Comparison of ENCODE assay signal across 9 mouse cellular contexts in genomic region chr13:111954520-111954884, GRCm38 (mm10).
DNase-seq lines count a peak whose midpoint lies in the region; ATAC-seq and TF ChIP-seq lines count a peak whose summit lies in the region.
"Had no signal": no experiment of that assay in that cellular context is flagged by ENCODE, and none has a peak within 500 bp of the region (broad histone marks: within the 10 kb centered on the region; RNA-seq: fewer than 3 reads in every experiment).

No protein-coding gene starts in this region.

- H3K36me3 ChIP-seq in hindbrain, embryonic 15.5 days, result no peaks in the 10 kb centered on the region
- no peaks in the 10 kb centered on the region for H3K36me3 ChIP-seq in hindbrain, embryonic 11.5 days (ENCODE audit: control insufficient read depth, insufficient read depth, low read length)
- no peaks in the 10 kb centered on the region for H3K36me3 ChIP-seq in kidney, adult 2 months (ENCODE audit: control insufficient read depth, insufficient read depth, low read length)
- H3K36me3 ChIP-seq: G1E had no signal

- no peak for ATAC-seq in hindbrain, embryonic 15.5 days (ENCODE audit: low FRiP score, low read depth)
- ATAC-seq in hindbrain, embryonic 11.5 days (ENCODE audit: low FRiP score), result no peak

- no peaks in the 10 kb centered on the region for H3K9me3 ChIP-seq in hindbrain, embryonic 15.5 days
- no peaks in the 10 kb centered on the region for H3K9me3 ChIP-seq in hindbrain, embryonic 11.5 days (ENCODE audit: control insufficient read depth, low read length)
- H3K9me3 ChIP-seq: G1E had no signal

- no peak for TF ChIP-seq POLR2A in kidney, adult 2 months (IDR thresholded peaks at IDR 0.05; ENCODE audit: low read depth, low read length)

- H3K27ac ChIP-seq in hindbrain, embryonic 15.5 days (replicated peaks), result 0 out of 2 replicates have a peak overlapping the region, but pooled peaks have one; percentile 7
- no peak overlapping the region for H3K27ac ChIP-seq in hindbrain, embryonic 11.5 days (ENCODE audit: low read depth, low read length)
- H3K27ac ChIP-seq in kidney, adult 2 months (ENCODE audit: insufficient read depth, low read depth, low read length), result peak overlapping the region; percentile 85; the same call in 1 of the 2 replicates

- peaks cover 11% of the 10 kb centered on the region; the same call in 1 of the 2 replicates for H3K4me1 ChIP-seq in hindbrain, embryonic 15.5 days (replicated peaks)
- no peaks in the 10 kb centered on the region for H3K4me1 ChIP-seq in hindbrain, embryonic 11.5 days (replicated peaks; ENCODE audit: control insufficient read depth, insufficient read depth, low read length)
- peaks cover 4% of the 10 kb centered on the region; the same call in 1 of the 2 replicates for H3K4me1 ChIP-seq in kidney, adult 2 months (ENCODE audit: control insufficient read depth, insufficient read depth, low read length)

- 40% methylated on average over 6 of the region's 6 CpGs for WGBS in hindbrain, embryonic 15.5 days
- WGBS in hindbrain, embryonic 11.5 days, result 36% methylated on average over 6 of the region's 6 CpGs
- 19% methylated on average over 6 of the region's 6 CpGs for WGBS in kidney, adult 2 months

- H3K4me2 ChIP-seq in hindbrain, embryonic 15.5 days, result no peak overlapping the region
- no peak overlapping the region for H3K4me2 ChIP-seq in hindbrain, embryonic 11.5 days (replicated peaks; ENCODE audit: low read depth, low read length)

- no peak for DNase-seq in hindbrain, embryonic 11.5 days (ENCODE audit: low spot score)
- peak; percentile 35 for DNase-seq in gastrocnemius, postnatal 25 days
- DNase-seq in kidney, adult 2 months, result peak; percentile 75
- DNase-seq in lung, postnatal 4 days, result peak; percentile 21 to 43
- DNase-seq in cerebellum, adult 18-20 months, result no peak
- no peak for DNase-seq in layer of hippocampus, postnatal 14 days (ENCODE audit: low spot score in 2 of 2)
- no peak for DNase-seq in cerebellum, adult 11-12 months

- H3K9ac ChIP-seq in hindbrain, embryonic 15.5 days, result no peak overlapping the region
- no peak overlapping the region for H3K9ac ChIP-seq in hindbrain, embryonic 11.5 days (ENCODE audit: low read depth, low read length)

- no peak for TF ChIP-seq CTCF in kidney, adult 2 months (conservative IDR thresholded peaks at IDR 0.05; ENCODE audit: insufficient read depth, insufficient read length, low read depth, low read length)

- H3K27me3 ChIP-seq in hindbrain, embryonic 15.5 days, result no peaks in the 10 kb centered on the region
- no peaks in the 10 kb centered on the region for H3K27me3 ChIP-seq in hindbrain, embryonic 11.5 days (ENCODE audit: control insufficient read depth, insufficient read depth, low read length)
- no peaks in the 10 kb centered on the region for H3K27me3 ChIP-seq in kidney, adult 2 months (replicated peaks; ENCODE audit: control insufficient read depth, insufficient read depth, low read length)

- H3K4me3 ChIP-seq in hindbrain, embryonic 15.5 days, result no peak overlapping the region
- no peak overlapping the region for H3K4me3 ChIP-seq in hindbrain, embryonic 11.5 days (ENCODE audit: low read depth, low read length)
- no peak overlapping the region for H3K4me3 ChIP-seq in kidney, adult 2 months (ENCODE audit: insufficient read depth, low read depth, low read length)

Comparison
In these comparisons a context has a peak if more than half of its experiments do, and no peak if none do; other contexts are left out.
1. DNase-seq: peak in gastrocnemius, postnatal 25 days (single experiment), kidney, adult 2 months (single experiment) and lung, postnatal 4 days (2 of 2); none in hindbrain, embryonic 11.5 days (single experiment), cerebellum, adult 18-20 months (0 of 2), layer of hippocampus, postnatal 14 days (0 of 2) and cerebellum, adult 11-12 months (single experiment).